ENCODE assay signal across 20 mouse cellular contexts in the genomic region with DNA sequence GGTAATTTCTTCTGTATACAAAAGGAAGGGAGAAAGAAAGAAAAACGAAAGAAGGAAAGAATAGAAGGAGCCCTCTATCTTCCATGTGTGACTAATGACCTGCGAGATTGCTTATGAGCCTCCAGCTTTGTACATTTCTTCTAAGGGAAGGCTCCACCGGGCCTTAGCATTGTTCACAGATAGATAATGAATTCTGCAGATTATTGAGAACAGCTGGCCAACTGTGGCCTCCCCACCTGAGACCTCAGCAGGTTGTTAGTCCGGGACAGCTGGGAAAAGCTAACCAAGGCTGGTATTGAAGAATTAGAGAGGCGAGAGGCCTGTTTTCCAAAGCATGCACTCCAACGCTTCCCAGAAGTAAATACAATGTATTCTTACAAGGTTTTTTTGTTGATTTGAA.
DNase-seq lines count a peak whose midpoint lies in the region; ATAC-seq and TF ChIP-seq lines count a peak whose summit lies in the region.
"Had no signal": no experiment of that assay in that cellular context is flagged by ENCODE, and none has a peak within 500 bp of the region (broad histone marks: within the 10 kb centered on the region; RNA-seq: fewer than 3 reads in every experiment).

No protein-coding gene starts in this region.

- H3K27me3 ChIP-seq in hindbrain, postnatal 0 days (ENCODE audit: insufficient read depth, low read length), result no peaks in the 10 kb centered on the region
- H3K27me3 ChIP-seq in midbrain, embryonic 16.5 days (ENCODE audit: control insufficient read depth, insufficient read depth, low read depth, low read length), result no peaks in the 10 kb centered on the region
- H3K27me3 ChIP-seq: heart, embryonic 15.5 days; liver, embryonic 15.5 days had no signal

- WGBS in hindbrain, postnatal 0 days, result 22% methylated on average over 6 of the region's 6 CpGs
- WGBS in midbrain, embryonic 16.5 days, result 8% methylated on average over 6 of the region's 6 CpGs

- no peak overlapping the region for H3K9ac ChIP-seq in hindbrain, postnatal 0 days (replicated peaks; ENCODE audit: low read length)
- H3K9ac ChIP-seq in midbrain, embryonic 16.5 days (ENCODE audit: low read depth, low read length), result no peak overlapping the region
- H3K9ac ChIP-seq: heart, embryonic 15.5 days; liver, embryonic 15.5 days had no signal

- no peak for ATAC-seq in hindbrain, postnatal 0 days
- no peak for ATAC-seq in midbrain, embryonic 16.5 days
- no peak for ATAC-seq in cerebellum, adult (ENCODE audit: insufficient number of reproducible peaks, low FRiP score, low TSS enrichment)
- ATAC-seq: CD4-positive, CD25-positive, alpha-beta regulatory T cell, adult 4 months; lung, postnatal 0 days had no signal

- no peak overlapping the region for H3K4me3 ChIP-seq in hindbrain, postnatal 0 days (ENCODE audit: low read length)
- no peak overlapping the region for H3K4me3 ChIP-seq in midbrain, embryonic 16.5 days (ENCODE audit: low read depth, low read length)
- H3K4me3 ChIP-seq: erythroblast, embryonic 14.5 days; heart, adult 2 months; heart, embryonic 15.5 days; liver, embryonic 15.5 days had no signal

- no peak overlapping the region for H3K4me2 ChIP-seq in hindbrain, postnatal 0 days (ENCODE audit: low read depth, low read length)
- H3K4me2 ChIP-seq in midbrain, embryonic 16.5 days (ENCODE audit: low read length), result no peak overlapping the region
- H3K4me2 ChIP-seq: heart, embryonic 15.5 days; liver, embryonic 15.5 days had no signal

- H3K9me3 ChIP-seq in hindbrain, postnatal 0 days (ENCODE audit: low read length), result no peaks in the 10 kb centered on the region
- H3K9me3 ChIP-seq in midbrain, embryonic 16.5 days (replicated peaks; ENCODE audit: control insufficient read depth, low read length, poor library complexity, severe bottlenecking), result no peaks in the 10 kb centered on the region
- H3K9me3 ChIP-seq: heart, embryonic 15.5 days; liver, embryonic 15.5 days had no signal

- peak; percentile 19 for DNase-seq in embryo, embryonic 10 days (ENCODE audit: low spot score)
- DNase-seq in embryo, embryonic 9.5 days (ENCODE audit: extremely low spot score), result no peak
- peak; percentile 21 for DNase-seq in embryo, embryonic 11 days
- DNase-seq in hindbrain, postnatal 0 days (ENCODE audit: low spot score), result peak; percentile 23
- DNase-seq in thymus, postnatal 0 days (ENCODE audit: low spot score), result no peak
- no peak for DNase-seq in right cerebral cortex, postnatal 25 days
- DNase-seq: cerebellum, adult 11 months; cerebellum, postnatal 14 days; gastrocnemius, postnatal 14 days; heart, adult 2 months; kidney, adult 18-20 months; kidney, postnatal 25 days had no signal

- H3K27ac ChIP-seq in hindbrain, postnatal 0 days, result peak overlapping the region; percentile 54; the same call in 1 of the 2 replicates
- 0 out of 2 replicates have a peak overlapping the region, but pooled peaks have one; percentile 28 for H3K27ac ChIP-seq in midbrain, embryonic 16.5 days (ENCODE audit: low read length)
- H3K27ac ChIP-seq: heart, adult 2 months; heart, embryonic 15.5 days; liver, embryonic 15.5 days had no signal

- no peaks in the 10 kb centered on the region for H3K36me3 ChIP-seq in hindbrain, postnatal 0 days (ENCODE audit: insufficient read depth, low read length)
- H3K36me3 ChIP-seq in midbrain, embryonic 16.5 days (ENCODE audit: control insufficient read depth, insufficient read depth, low read length), result no peaks in the 10 kb centered on the region
- H3K36me3 ChIP-seq: G1E; heart, embryonic 15.5 days; liver, embryonic 15.5 days had no signal

- H3K4me1 ChIP-seq in hindbrain, postnatal 0 days (ENCODE audit: insufficient read depth, low read length), result no peaks in the 10 kb centered on the region
- H3K4me1 ChIP-seq in midbrain, embryonic 16.5 days (ENCODE audit: control insufficient read depth, insufficient read depth, low read length), result peaks cover 3% of the 10 kb centered on the region; the same call in 1 of the 2 replicates
- H3K4me1 ChIP-seq: heart, embryonic 15.5 days; liver, embryonic 15.5 days had no signal

- no peak for TF ChIP-seq CTCF in hindbrain, postnatal 0 days (IDR thresholded peaks at IDR 0.05; ENCODE audit: low read depth)

Comparison
In these comparisons a context has a peak if more than half of its experiments do, and no peak if none do; other contexts are left out.
1. DNase-seq: peak in embryo, embryonic 10 days (single experiment), embryo, embryonic 11 days (single experiment) and hindbrain, postnatal 0 days (single experiment); none in embryo, embryonic 9.5 days (single experiment), thymus, postnatal 0 days (single experiment) and right cerebral cortex, postnatal 25 days (single experiment).